Mouse (Mus musculus): ENCODE results near the gene Cyp2u1.
A peak's percentile ranks its signal among the peaks of the same experiment; 100 is the strongest.

Cyp2u1 gene

GRCm38 (mm10) chr3:131306255-131306654, 3.2 kb upstream of the Cyp2u1 start:
- no peak for DNase-seq (ENCODE audit: low spot score in 2 of 2)

- DNase-seq (ENCODE audit: low spot score in 2 of 2) = no peak
These were observed 290 bp upstream of the Cyp2u1 start for GRCm38 (mm10) chr3:131303320-131303714.

GRCm38 (mm10) chr3:131299908-131300307, 3.1 kb downstream of the Cyp2u1 start:
- DNase-seq (ENCODE audit: low spot score in 2 of 2) = no peak

- DNase-seq (ENCODE audit: low spot score in 2 of 2) = no peak
These were observed 3.9 kb downstream of the Cyp2u1 start for GRCm38 (mm10) chr3:131299078-131299477.

GRCm38 (mm10) chr3:131296893-131297292, 6.1 kb downstream of the Cyp2u1 start:
- DNase-seq (ENCODE audit: low spot score in 2 of 2) = no peak

GRCm38 (mm10) chr3:131295513-131296200, 7.4 kb downstream of the Cyp2u1 start:
- no peak for DNase-seq (ENCODE audit: low spot score in 2 of 2)

GRCm38 (mm10) chr3:131294503-131294902, 8.5 kb downstream of the Cyp2u1 start:
- DNase-seq (ENCODE audit: low spot score in 2 of 2) = no peak

- DNase-seq (ENCODE audit: low spot score in 2 of 2) = no peak
These were observed 10.1 kb downstream of the Cyp2u1 start for GRCm38 (mm10) chr3:131292959-131293358.

- no peak for DNase-seq (ENCODE audit: low spot score in 2 of 2)
These were observed 10.7 kb downstream of the Cyp2u1 start for GRCm38 (mm10) chr3:131292349-131292748.

GRCm38 (mm10) chr3:131291890-131292289, 11.1 kb downstream of the Cyp2u1 start:
- no peak for DNase-seq (ENCODE audit: low spot score in 2 of 2)

- DNase-seq (ENCODE audit: low spot score in 2 of 2) = no peak
These were observed 28.9 kb downstream of the Cyp2u1 start for GRCm38 (mm10) chr3:131274151-131274550.

GRCm38 (mm10) chr3:131272374-131273100, 30.5 kb downstream of the Cyp2u1 start:
- no peak for DNase-seq (ENCODE audit: low spot score in 2 of 2)

GRCm38 (mm10) chr3:131271559-131272373, 31.3 kb downstream of the Cyp2u1 start, which contains the start of gene Hadh:
Gene Hadh (minus strand): TSS chr3:131272101.
- DNase-seq (ENCODE audit: low spot score in 2 of 2) = peak; percentile 84

GRCm38 (mm10) chr3:131271157-131271556, 31.9 kb downstream of the Cyp2u1 start:
- DNase-seq (ENCODE audit: low spot score in 2 of 2) = peak; percentile 49 to 73

- DNase-seq (ENCODE audit: low spot score in 2 of 2) = no peak
These were observed 32.6 kb downstream of the Cyp2u1 start for GRCm38 (mm10) chr3:131270381-131270780.

- DNase-seq (ENCODE audit: low spot score in 2 of 2) = no peak
These were observed 36.5 kb downstream of the Cyp2u1 start for GRCm38 (mm10) chr3:131266366-131267050.

- no peak for DNase-seq (ENCODE audit: low spot score in 2 of 2)
These were observed 37.5 kb downstream of the Cyp2u1 start for GRCm38 (mm10) chr3:131265516-131265915.

- DNase-seq (ENCODE audit: low spot score in 2 of 2) = no peak
These were observed 39.1 kb downstream of the Cyp2u1 start for GRCm38 (mm10) chr3:131263766-131264486.

- DNase-seq (ENCODE audit: low spot score in 2 of 2) = no peak
These were observed 42.6 kb downstream of the Cyp2u1 start for GRCm38 (mm10) chr3:131260418-131260817.

- no peak for DNase-seq (ENCODE audit: low spot score in 2 of 2)
These were observed 43.5 kb downstream of the Cyp2u1 start for GRCm38 (mm10) chr3:131259392-131259965.

- DNase-seq (ENCODE audit: low spot score in 2 of 2) = no peak
These were observed 44.1 kb downstream of the Cyp2u1 start for GRCm38 (mm10) chr3:131258921-131259320.
